Comparison of ENCODE assay signal across 8 mouse cellular contexts in genomic region chr17:35088825-35089644, GRCm38 (mm10). TPM values are rescaled to one million over a fixed set of nuclear protein-coding genes. Genes with fewer than 3 reads are reported as not detected.
DNase-seq lines count a peak whose midpoint lies in the region; ATAC-seq and TF ChIP-seq lines count a peak whose summit lies in the region.

TSS of gene Abhd16a (plus strand) at chr17:35089263.

- H3K4me3 ChIP-seq in E14TG2a.4 (replicated peaks; ENCODE audit: low read length): peak within 1 kb of the TSS; percentile 88
- peak within 1 kb of the TSS; percentile 60 for H3K4me3 ChIP-seq in forebrain, embryonic 13.5 days
- peak within 1 kb of the TSS; percentile 73 for H3K4me3 ChIP-seq in liver, postnatal 0 days (ENCODE audit: low read depth, low read length)
- peak within 1 kb of the TSS; percentile 52 for H3K4me3 ChIP-seq in neural tube, embryonic 14.5 days (ENCODE audit: low read depth, low read length)

- intact Hi-C loops in heart, postnatal 10 days (cut with DNase I): loop anchor here (2.0 kb wide), 1 partner anchor 30 kb away; the partner anchor contains the start of gene Ddah2

- H3K36me3 ChIP-seq in E14TG2a.4 (ENCODE audit: insufficient read depth, low read length): peaks cover 36% of the 10 kb centered on the region
- H3K36me3 ChIP-seq in forebrain, embryonic 13.5 days (ENCODE audit: poor library complexity, severe bottlenecking): peaks cover 25% of the 10 kb centered on the region
- peaks cover 23% of the 10 kb centered on the region for H3K36me3 ChIP-seq in liver, postnatal 0 days (replicated peaks; ENCODE audit: insufficient read depth, low read length)
- H3K36me3 ChIP-seq in neural tube, embryonic 14.5 days (ENCODE audit: control insufficient read depth, insufficient read depth, low read length): peaks cover under 1% of the 10 kb centered on the region; the same call in 1 of the 2 replicates

- peaks cover 36% of the 10 kb centered on the region for H3K4me1 ChIP-seq in E14TG2a.4 (replicated peaks; ENCODE audit: low read depth, low read length)
- H3K4me1 ChIP-seq in forebrain, embryonic 13.5 days: peaks cover 19% of the 10 kb centered on the region
- H3K4me1 ChIP-seq in liver, postnatal 0 days (ENCODE audit: insufficient read depth): peaks cover 13% of the 10 kb centered on the region
- peaks cover 11% of the 10 kb centered on the region for H3K4me1 ChIP-seq in neural tube, embryonic 14.5 days (ENCODE audit: control insufficient read depth, insufficient read depth, low read length)

- peak within 1 kb of the TSS; percentile 90 for H3K9ac ChIP-seq in forebrain, embryonic 13.5 days
- peak within 1 kb of the TSS; percentile 90 for H3K9ac ChIP-seq in liver, postnatal 0 days (replicated peaks)
- peak within 1 kb of the TSS; percentile 81 for H3K9ac ChIP-seq in neural tube, embryonic 14.5 days (replicated peaks; ENCODE audit: low read depth, low read length)

- H3K27ac ChIP-seq in forebrain, embryonic 13.5 days: peak within 1 kb of the TSS; percentile 96
- peak within 1 kb of the TSS; percentile 96 for H3K27ac ChIP-seq in liver, postnatal 0 days (ENCODE audit: low read depth)
- H3K27ac ChIP-seq in neural tube, embryonic 14.5 days (ENCODE audit: low read depth, low read length): peak within 1 kb of the TSS; percentile 97

- peak; percentile 98 for ATAC-seq in forebrain, embryonic 13.5 days
- peak; percentile 99 for ATAC-seq in liver, postnatal 0 days
- peak; percentile 98 for ATAC-seq in neural tube, embryonic 14.5 days (ENCODE audit: low read depth)

- no peaks in the 10 kb centered on the region for H3K9me3 ChIP-seq in E14TG2a.4 (ENCODE audit: low read length)
- H3K9me3 ChIP-seq in forebrain, embryonic 13.5 days (replicated peaks): no peaks in the 10 kb centered on the region
- no peaks in the 10 kb centered on the region for H3K9me3 ChIP-seq in liver, postnatal 0 days (ENCODE audit: low read length)
- H3K9me3 ChIP-seq in neural tube, embryonic 14.5 days (ENCODE audit: control insufficient read depth, low read length): no peaks in the 10 kb centered on the region

- no peak for TF ChIP-seq CTCF in E14TG2a.4 (conservative IDR thresholded peaks at IDR 0.05; ENCODE audit: low read length)
- TF ChIP-seq CTCF in liver, postnatal 0 days (IDR thresholded peaks at IDR 0.05; ENCODE audit: low read depth): peak; percentile 27; the same call in 1 of the 2 replicates

- H3K27me3 ChIP-seq in E14TG2a.4 (ENCODE audit: insufficient read depth, low read length): 0 out of 2 replicates have a peak, but pooled peaks cover 2% of the 10 kb centered on the region
- H3K27me3 ChIP-seq in forebrain, embryonic 13.5 days: 0 out of 2 replicates have a peak, but pooled peaks cover 3% of the 10 kb centered on the region
- H3K27me3 ChIP-seq in liver, postnatal 0 days (ENCODE audit: insufficient read depth, low read length): no peaks in the 10 kb centered on the region
- no peaks in the 10 kb centered on the region for H3K27me3 ChIP-seq in neural tube, embryonic 14.5 days (ENCODE audit: control insufficient read depth, insufficient read depth, low read length)

- no peak; the same call in 1 of the 2 replicates for TF ChIP-seq EP300 in liver, postnatal 0 days (IDR thresholded peaks at IDR 0.05; ENCODE audit: low read depth)

- DNase-seq in c-Kit-positive CD71-positive TER-119-positive erythroid progenitor cells, embryonic 14.5 days (ENCODE audit: low spot score): peak; percentile 90
- DNase-seq in heart, postnatal 10 days: peak; percentile 96
- no peak for DNase-seq in large intestine, adult 2 months (ENCODE audit: low read depth, low spot score)
- peak; percentile 95 for DNase-seq in liver, postnatal 0 days
- DNase-seq in testis, postnatal 10 days (ENCODE audit: low spot score): peak; percentile 93

- 4% methylated on average over 52 of the region's 67 CpGs for WGBS in forebrain, embryonic 13.5 days
- 3% methylated on average over 67 of the region's 67 CpGs for WGBS in large intestine, adult 2 months
- WGBS in liver, postnatal 0 days (ENCODE audit: insufficient replicate concordance): 2% methylated on average over 66 of the region's 67 CpGs
- WGBS in neural tube, embryonic 14.5 days: 4% methylated on average over 63 of the region's 67 CpGs

- H3K4me2 ChIP-seq in forebrain, embryonic 13.5 days: peak within 1 kb of the TSS; percentile 69
- H3K4me2 ChIP-seq in liver, postnatal 0 days (ENCODE audit: low read depth, low read length): peak within 1 kb of the TSS; percentile 87
- peak within 1 kb of the TSS; percentile 54 for H3K4me2 ChIP-seq in neural tube, embryonic 14.5 days (ENCODE audit: low read depth, low read length)

RNA-seq across cellular contexts. Expression of gene Abhd16a, which starts in this region (rescaled TPM):
- polyA plus RNA-seq in forebrain, embryonic 13.5 days (2015; fragmentation: Nextera tagmentation; extraction: Ambion mirVana): 74.9 and 77.6 TPM in 2 replicates
- total RNA-seq in heart, postnatal 10 days (2021): 10 to 100 TPM; 51.0 to 55.7 TPM
- polyA plus RNA-seq in large intestine, adult 2 months (2012; rRNA removed): 71.9 and 115 TPM in 2 replicates
- 47.3 and 49.3 TPM in 2 replicates for polyA plus RNA-seq in liver, postnatal 0 days (2015; fragmentation: Nextera tagmentation; extraction: Ambion mirVana)
- 82.3 and 92.5 TPM in 2 replicates for polyA plus RNA-seq in neural tube, embryonic 14.5 days (2014; fragmentation: Nextera tagmentation; extraction: Ambion mirVana)
